Mouse (Mus musculus): ENCODE results near the gene Dab1. TPM values are rescaled to one million over a fixed set of nuclear protein-coding genes. Genes with fewer than 3 reads are reported as not detected.

The Dab1 gene
- polyA plus RNA-seq, 2 experiments = 0.19 to 0.34 TPM

- no peak overlapping the region for H3K27ac ChIP-seq
- no peak overlapping the region for H3K9ac ChIP-seq (replicated peaks)
- 62% methylated on average over 6 of the region's 6 CpGs for WGBS (ENCODE audit: insufficient replicate concordance)
- no peak overlapping the region for H3K4me3 ChIP-seq (ENCODE audit: insufficient read depth in 1 of 2, low read depth in 2 of 2, low read length in 2 of 2)
- no peaks in the 10 kb centered on the region for H3K9me3 ChIP-seq (ENCODE audit: control insufficient read depth, low read length)
- DNase-seq (ENCODE audit: low read depth in 3 of 3, low spot score in 3 of 3) (no peak), ATAC-seq (ENCODE audit: insufficient read depth) (no peak)
- H3K36me3 ChIP-seq (replicated peaks; ENCODE audit: control insufficient read depth, insufficient read depth, low read depth) = no peaks in the 10 kb centered on the region
- no peak overlapping the region for H3K4me2 ChIP-seq (ENCODE audit: low read depth)
- H3K4me1 ChIP-seq (replicated peaks; ENCODE audit: control insufficient read depth in 2 of 2, insufficient read depth in 2 of 2, low read length in 1 of 2) = no peaks in the 10 kb centered on the region
- H3K27me3 ChIP-seq (ENCODE audit: control insufficient read depth, insufficient read depth, low read length) = no peaks in the 10 kb centered on the region
- TF ChIP-seq CTCF (IDR thresholded peaks at IDR 0.05; ENCODE audit: low read depth) = no peak
- TF ChIP-seq EP300 (IDR thresholded peaks at IDR 0.05; ENCODE audit: low read depth) = no peak
Observed at GRCm38 (mm10) chr4:104511855-104512254, 892.7 kb downstream of the Dab1 start.

- H3K4me3 ChIP-seq (ENCODE audit: insufficient read depth in 1 of 2, low read depth in 2 of 2, low read length in 2 of 2) = no peak overlapping the region
- H3K27ac ChIP-seq = no peak overlapping the region
- TF ChIP-seq CTCF (IDR thresholded peaks at IDR 0.05; ENCODE audit: low read depth) = no peak
- TF ChIP-seq EP300 (IDR thresholded peaks at IDR 0.05; ENCODE audit: low read depth) = no peak
Observed at GRCm38 (mm10) chr4:104512513-104512912, 893.4 kb downstream of the Dab1 start.

GRCm38 (mm10) chr4:104513622-104514021, 894.5 kb downstream of the Dab1 start:
- ATAC-seq (ENCODE audit: insufficient read depth) (no peak), DNase-seq (ENCODE audit: low read depth in 3 of 3, low spot score in 3 of 3) (no peak)
- no peak overlapping the region for H3K4me3 ChIP-seq (ENCODE audit: insufficient read depth in 1 of 2, low read depth in 2 of 2, low read length in 2 of 2)
- no peak overlapping the region for H3K4me2 ChIP-seq (ENCODE audit: low read depth)
- no peaks in the 10 kb centered on the region for H3K4me1 ChIP-seq (replicated peaks; ENCODE audit: control insufficient read depth in 2 of 2, insufficient read depth in 2 of 2, low read length in 1 of 2)
- no peaks in the 10 kb centered on the region for H3K27me3 ChIP-seq (ENCODE audit: control insufficient read depth, insufficient read depth, low read length)
- no peak for TF ChIP-seq CTCF (IDR thresholded peaks at IDR 0.05; ENCODE audit: low read depth)
- no peak for TF ChIP-seq EP300 (IDR thresholded peaks at IDR 0.05; ENCODE audit: low read depth)
- whole genome bisulfite sequencing (ENCODE audit: insufficient replicate concordance) = 73% methylated on average over 7 of the region's 7 CpGs
- no peaks in the 10 kb centered on the region for H3K9me3 ChIP-seq (ENCODE audit: control insufficient read depth, low read length)
- H3K27ac ChIP-seq = no peak overlapping the region
- no peaks in the 10 kb centered on the region for H3K36me3 ChIP-seq (replicated peaks; ENCODE audit: control insufficient read depth, insufficient read depth, low read depth)
- no peak overlapping the region for H3K9ac ChIP-seq (replicated peaks)

More at GRCm38 (mm10) chr4:104512513-104512912, 893.4 kb downstream of the Dab1 start:
- Histone ChIP-seq H3K9ac (replicated peaks) (no peak overlapping the region), H3K4me2 (ENCODE audit: low read depth) (no peak overlapping the region), H3K9me3 (ENCODE audit: control insufficient read depth, low read length) (no peaks in the 10 kb centered on the region), H3K4me1 (replicated peaks; ENCODE audit: control insufficient read depth in 2 of 2, insufficient read depth in 2 of 2, low read length in 1 of 2) (no peaks in the 10 kb centered on the region), H3K27me3 (ENCODE audit: control insufficient read depth, insufficient read depth, low read length) (no peaks in the 10 kb centered on the region), H3K36me3 (replicated peaks; ENCODE audit: control insufficient read depth, insufficient read depth, low read depth) (no peaks in the 10 kb centered on the region)
- WGBS (ENCODE audit: insufficient replicate concordance) = 70% methylated on average over 8 of the region's 8 CpGs
- no peak for ATAC-seq (ENCODE audit: insufficient read depth)
- DNase-seq (ENCODE audit: low read depth in 3 of 3, low spot score in 3 of 3) = no peak

- TF ChIP-seq EP300 (IDR thresholded peaks at IDR 0.05; ENCODE audit: low read depth) (no peak), CTCF (IDR thresholded peaks at IDR 0.05; ENCODE audit: low read depth) (peak; percentile 69)
- 3% methylated on average over 10 of the region's 10 CpGs for WGBS (ENCODE audit: insufficient replicate concordance)
- Histone ChIP-seq H3K27ac (no peak overlapping the region), H3K36me3 (replicated peaks; ENCODE audit: control insufficient read depth, insufficient read depth, low read depth) (no peaks in the 10 kb centered on the region), H3K9ac (replicated peaks) (no peak overlapping the region), H3K4me2 (ENCODE audit: low read depth) (0 out of 2 replicates have a peak overlapping the region, but pooled peaks have one; percentile 12), H3K4me1 (replicated peaks; ENCODE audit: control insufficient read depth in 2 of 2, insufficient read depth in 2 of 2, low read length in 1 of 2) (no peaks in the 10 kb centered on the region), H3K4me3 (ENCODE audit: insufficient read depth in 1 of 2, low read depth in 2 of 2, low read length in 2 of 2) (peak overlapping the region in 1 of 2 experiments; percentile 56; a peak in 2 of 4 replicates), H3K27me3 (ENCODE audit: control insufficient read depth, insufficient read depth, low read length) (no peaks in the 10 kb centered on the region), H3K9me3 (ENCODE audit: control insufficient read depth, low read length) (no peaks in the 10 kb centered on the region)
- ATAC-seq (ENCODE audit: insufficient read depth) (0 out of 2 replicates have a peak, but pooled peaks have one; percentile 43), DNase-seq (ENCODE audit: low read depth in 3 of 3, low spot score in 3 of 3) (peak; percentile 5 to 20 (median 13))
Observed at GRCm38 (mm10) chr4:104514568-104515000, 895.4 kb downstream of the Dab1 start.

GRCm38 (mm10) chr4:104515681-104516080, 896.5 kb downstream of the Dab1 start:
- ATAC-seq (ENCODE audit: insufficient read depth) (no peak), DNase-seq (ENCODE audit: low read depth in 3 of 3, low spot score in 3 of 3) (no peak)
- Histone ChIP-seq H3K4me1 (replicated peaks; ENCODE audit: control insufficient read depth in 2 of 2, insufficient read depth in 2 of 2, low read length in 1 of 2) (no peaks in the 10 kb centered on the region), H3K4me3 (ENCODE audit: insufficient read depth in 1 of 2, low read depth in 2 of 2, low read length in 2 of 2) (no peak overlapping the region), H3K9me3 (ENCODE audit: control insufficient read depth, low read length) (no peaks in the 10 kb centered on the region), H3K27ac (no peak overlapping the region), H3K4me2 (ENCODE audit: low read depth) (no peak overlapping the region), H3K9ac (replicated peaks) (no peak overlapping the region), H3K27me3 (ENCODE audit: control insufficient read depth, insufficient read depth, low read length) (no peaks in the 10 kb centered on the region), H3K36me3 (replicated peaks; ENCODE audit: control insufficient read depth, insufficient read depth, low read depth) (no peaks in the 10 kb centered on the region)
- TF ChIP-seq EP300 (IDR thresholded peaks at IDR 0.05; ENCODE audit: low read depth) = no peak
- TF ChIP-seq CTCF (IDR thresholded peaks at IDR 0.05; ENCODE audit: low read depth) = no peak
- 47% methylated on average over 5 of the region's 5 CpGs for WGBS (ENCODE audit: insufficient replicate concordance)
